ENCODE assay signal across 16 mouse cellular contexts in the genomic region with DNA sequence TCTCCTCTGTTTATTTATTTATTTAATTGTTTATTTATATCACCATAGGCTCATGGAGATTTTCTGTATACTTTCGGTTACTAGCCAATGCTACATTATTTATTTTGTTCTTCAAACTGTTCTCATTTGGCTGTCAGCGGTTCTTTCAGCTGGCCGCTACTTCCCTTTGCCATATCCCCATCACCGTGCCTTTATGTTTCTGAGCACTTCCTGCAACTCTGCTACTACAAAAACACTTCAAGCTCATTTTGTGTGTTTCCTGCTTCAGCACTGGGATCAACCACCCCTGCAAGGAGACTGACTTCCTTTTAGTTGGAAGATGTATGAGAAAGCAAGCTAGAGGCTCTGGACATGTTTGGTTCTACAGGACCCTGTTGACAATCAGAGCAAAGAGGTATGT.
"Had no signal": no experiment of that assay in that cellular context is flagged by ENCODE, and none has a peak within 500 bp of the region (broad histone marks: within the 10 kb centered on the region; RNA-seq: fewer than 3 reads in every experiment).

No protein-coding gene starts in this region.

- DNase-seq: retina, postnatal 1 day; right cerebral cortex, adult 18-20 months; right cerebral cortex, postnatal 14 days; right cerebral cortex, postnatal 25 days; right cerebral cortex, postnatal 4 days; spleen, adult 18-20 months; thymus, adult 18-20 months; thymus, adult 2 months; thymus, postnatal 14 days; thymus, postnatal 25 days; thymus, postnatal 36 days; thymus, postnatal 4 days had no signal

- H3K27me3 ChIP-seq: stomach, embryonic 15.5 days had no signal

- H3K4me1 ChIP-seq: stomach, embryonic 15.5 days had no signal

- H3K27ac ChIP-seq: neural tube, embryonic 13.5 days; neural tube, embryonic 15.5 days; stomach, embryonic 15.5 days; stomach, postnatal 0 days had no signal

- H3K4me2 ChIP-seq: neural tube, embryonic 13.5 days; neural tube, embryonic 15.5 days; stomach, embryonic 15.5 days had no signal

- H3K9ac ChIP-seq: neural tube, embryonic 13.5 days; neural tube, embryonic 15.5 days; stomach, embryonic 15.5 days had no signal

- H3K4me3 ChIP-seq: neural tube, embryonic 13.5 days; neural tube, embryonic 15.5 days; stomach, embryonic 15.5 days had no signal

- H3K9me3 ChIP-seq: neural tube, embryonic 13.5 days; neural tube, embryonic 15.5 days; stomach, embryonic 15.5 days had no signal

- H3K36me3 ChIP-seq: neural tube, embryonic 13.5 days; neural tube, embryonic 15.5 days; stomach, embryonic 15.5 days had no signal
